Mouse (Mus musculus): ENCODE results near the gene Dync2li1. TPM values are rescaled to one million over a fixed set of nuclear protein-coding genes. Genes with fewer than 3 reads are reported as not detected.

Dync2li1 gene
- total and polyA plus RNA-seq, 3 experiments: 2.7 to 3.5 (median 2.9) TPM

DNA sequence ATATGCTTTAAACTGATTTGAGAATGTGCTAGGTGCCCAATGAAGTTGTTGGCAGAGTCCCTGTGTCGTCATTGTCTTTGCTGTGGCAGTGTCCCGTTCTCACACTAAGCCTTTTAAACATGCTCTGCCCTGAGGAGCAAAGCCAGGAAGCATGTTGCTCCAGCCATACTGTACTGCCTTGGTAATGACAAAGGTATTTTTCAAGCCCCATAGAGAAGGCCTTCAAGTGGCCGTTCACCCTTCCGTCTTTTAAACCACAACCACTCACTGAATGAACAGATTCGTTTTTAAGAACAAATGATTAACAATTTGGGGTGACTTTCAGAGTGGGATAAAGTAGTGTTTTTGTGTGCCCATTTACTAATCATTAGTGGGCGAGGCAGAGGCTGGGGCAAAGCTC is 5.1 kb upstream of the Dync2li1 start:
- TF ChIP-seq EP300 (IDR thresholded peaks at IDR 0.05; ENCODE audit: insufficient read depth, low read depth, low read length) (no peak), CTCF (IDR thresholded peaks at IDR 0.05) (no peak), POLR2A (IDR thresholded peaks at IDR 0.05; ENCODE audit: insufficient read depth, low read depth, low read length) (no peak)
- no peaks in the 10 kb centered on the region for H3K79me2 ChIP-seq (replicated peaks; ENCODE audit: control insufficient read depth, insufficient read depth, low read length)

DNA sequence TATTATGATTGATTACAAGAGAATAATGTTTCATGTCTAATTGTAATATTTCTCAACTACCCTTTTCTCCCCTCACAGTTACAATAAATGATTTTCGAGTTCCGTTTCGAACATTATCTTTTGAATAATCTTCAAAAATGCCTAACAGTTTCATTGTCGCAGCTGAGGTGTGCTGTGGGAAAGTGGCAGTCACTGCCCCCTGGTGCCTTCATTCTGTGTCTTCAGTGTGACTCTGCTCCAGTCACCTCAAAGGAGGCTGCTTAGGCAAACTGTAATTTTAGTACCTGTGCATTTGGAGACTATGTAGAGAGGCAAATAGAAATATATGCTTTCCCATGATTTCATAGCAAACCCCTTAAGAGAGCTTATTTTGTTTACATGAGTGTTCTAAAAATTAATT is 4.3 kb upstream of the Dync2li1 start:
- intact Hi-C loops (cut with DNase I): no loop called here
- 69% methylated on average over 4 of the region's 4 CpGs for WGBS
- no peak overlapping the region for H3K9ac ChIP-seq (ENCODE audit: low read depth, low read length)
- H3K27ac ChIP-seq: no peak overlapping the region
- H3K36me3 ChIP-seq (ENCODE audit: control insufficient read depth, insufficient read depth, low read length): no peaks in the 10 kb centered on the region
- peak; percentile 33 for TF ChIP-seq CTCF (IDR thresholded peaks at IDR 0.05)
- TF ChIP-seq EP300 (IDR thresholded peaks at IDR 0.05; ENCODE audit: insufficient read depth, low read depth, low read length): no peak
- no peak overlapping the region for H3K4me3 ChIP-seq
- no peaks in the 10 kb centered on the region for H3K79me2 ChIP-seq (replicated peaks; ENCODE audit: control insufficient read depth, insufficient read depth, low read length)
- DNase-seq: no peak
- no peaks in the 10 kb centered on the region for H3K27me3 ChIP-seq (ENCODE audit: control insufficient read depth, insufficient read depth, low read length)
- no peaks in the 10 kb centered on the region for H3K4me1 ChIP-seq (ENCODE audit: control insufficient read depth, insufficient read depth, low read length)

More for the DNA sequence above, 5.1 kb upstream of the Dync2li1 start:
- no peak overlapping the region for H3K4me3 ChIP-seq
- no peak for DNase-seq
- H3K27me3 ChIP-seq (ENCODE audit: control insufficient read depth, insufficient read depth, low read length): no peaks in the 10 kb centered on the region
- intact Hi-C loops (cut with DNase I): no loop called here
- no peak overlapping the region for H3K27ac ChIP-seq
- no peaks in the 10 kb centered on the region for H3K36me3 ChIP-seq (ENCODE audit: control insufficient read depth, insufficient read depth, low read length)
- no peaks in the 10 kb centered on the region for H3K4me1 ChIP-seq (ENCODE audit: control insufficient read depth, insufficient read depth, low read length)
- no peak overlapping the region for H3K9ac ChIP-seq (ENCODE audit: low read depth, low read length)
- WGBS: 79% methylated on average over 6 of the region's 6 CpGs

DNA sequence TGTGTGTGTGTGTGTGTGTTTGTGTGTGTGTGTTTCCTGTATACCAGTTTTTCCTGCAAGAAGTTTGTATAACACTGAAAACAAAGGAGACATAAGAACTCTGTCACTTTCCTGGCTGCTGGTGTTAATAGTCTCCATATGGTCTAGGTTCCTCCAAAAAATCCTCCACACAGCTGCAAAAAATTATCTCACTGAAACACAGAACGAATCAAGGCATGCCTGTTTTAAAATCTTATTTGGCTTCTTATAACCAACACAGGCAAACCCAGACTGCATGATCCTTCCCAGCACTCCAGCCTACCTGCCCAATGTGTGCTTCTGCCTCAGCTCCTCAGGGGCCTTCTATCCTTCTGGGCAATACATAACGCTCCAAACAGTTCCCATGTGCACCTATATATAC is 3.4 kb upstream of the Dync2li1 start:
- no peaks in the 10 kb centered on the region for H3K27me3 ChIP-seq (ENCODE audit: control insufficient read depth, insufficient read depth, low read length)
- H3K36me3 ChIP-seq (ENCODE audit: control insufficient read depth, insufficient read depth, low read length): no peaks in the 10 kb centered on the region
- TF ChIP-seq POLR2A (IDR thresholded peaks at IDR 0.05; ENCODE audit: insufficient read depth, low read depth, low read length) (no peak), EP300 (IDR thresholded peaks at IDR 0.05; ENCODE audit: insufficient read depth, low read depth, low read length) (no peak), CTCF (IDR thresholded peaks at IDR 0.05) (no peak)
- no peaks in the 10 kb centered on the region for H3K79me2 ChIP-seq (replicated peaks; ENCODE audit: control insufficient read depth, insufficient read depth, low read length)
- no peak overlapping the region for H3K9ac ChIP-seq (ENCODE audit: low read depth, low read length)
- no peak overlapping the region for H3K27ac ChIP-seq
- H3K4me1 ChIP-seq (ENCODE audit: control insufficient read depth, insufficient read depth, low read length): no peaks in the 10 kb centered on the region
- H3K4me3 ChIP-seq: no peak overlapping the region
- intact Hi-C loops (cut with DNase I): no loop called here
- DNase-seq: no peak
- WGBS: 62% methylated on average over 2 of the region's 2 CpGs

DNA sequence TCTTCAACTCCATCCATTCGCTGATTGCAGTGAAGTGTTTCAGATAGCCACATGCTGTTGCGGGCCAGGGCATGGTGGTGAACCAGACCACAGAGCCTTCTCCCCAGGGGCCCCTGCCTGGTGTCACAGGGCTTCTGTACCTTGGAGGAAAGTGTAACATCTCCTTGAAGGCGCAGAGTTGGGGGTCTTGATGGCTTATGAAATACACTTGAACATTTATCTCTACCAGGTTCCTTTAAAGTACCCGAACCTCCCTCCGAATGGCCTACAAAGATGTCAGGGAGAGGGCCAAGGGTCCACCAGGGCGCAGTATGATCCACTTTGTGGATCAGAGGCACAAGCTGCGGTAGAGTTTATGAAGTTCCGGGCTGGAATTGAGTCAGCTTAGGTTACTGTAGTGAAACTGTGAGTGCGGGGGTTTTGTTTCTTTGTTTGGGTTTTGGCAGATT is 585 bp downstream of the Dync2li1 start:
- intact Hi-C loops (cut with DNase I): no loop called here
- Histone ChIP-seq H3K4me1 (ENCODE audit: control insufficient read depth, insufficient read depth, low read length) (no peaks in the 10 kb centered on the region), H3K27ac (no peak overlapping the region), H3K9ac (ENCODE audit: low read depth, low read length) (no peak overlapping the region), H3K36me3 (ENCODE audit: control insufficient read depth, insufficient read depth, low read length) (no peaks in the 10 kb centered on the region), H3K27me3 (ENCODE audit: control insufficient read depth, insufficient read depth, low read length) (no peaks in the 10 kb centered on the region), H3K79me2 (replicated peaks; ENCODE audit: control insufficient read depth, insufficient read depth, low read length) (no peaks in the 10 kb centered on the region), H3K4me3 (peak overlapping the region; percentile 75)
- no peak for DNase-seq
- TF ChIP-seq POLR2A (IDR thresholded peaks at IDR 0.05; ENCODE audit: insufficient read depth, low read depth, low read length) (no peak), CTCF (IDR thresholded peaks at IDR 0.05) (no peak), EP300 (IDR thresholded peaks at IDR 0.05; ENCODE audit: insufficient read depth, low read depth, low read length) (no peak)
- WGBS: 41% methylated on average over 9 of the region's 9 CpGs

DNA sequence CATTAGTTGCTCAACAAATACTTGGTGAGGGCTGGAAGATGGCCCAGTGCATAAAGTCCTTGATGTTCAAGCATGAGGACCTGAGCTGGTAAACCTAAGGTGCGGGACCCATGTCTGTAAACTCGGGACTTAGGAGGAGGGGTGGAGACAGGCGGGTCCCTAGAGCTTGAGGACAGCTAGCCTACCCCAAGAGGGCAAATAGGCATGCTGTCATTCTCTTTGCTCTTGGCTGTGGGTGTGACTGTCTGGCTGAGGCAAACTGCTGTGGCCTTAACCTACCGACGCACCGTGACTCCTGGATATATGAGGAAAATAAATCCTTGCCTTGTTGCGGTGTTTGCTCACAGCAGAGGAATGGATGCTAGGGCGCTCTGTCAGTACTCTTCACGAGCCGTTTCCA is 1.4 kb downstream of the Dync2li1 start:
- H3K4me3 ChIP-seq: no peak overlapping the region
- intact Hi-C loops (cut with DNase I): no loop called here
- 94% methylated on average over 10 of the region's 10 CpGs for WGBS
- H3K79me2 ChIP-seq (replicated peaks; ENCODE audit: control insufficient read depth, insufficient read depth, low read length): no peaks in the 10 kb centered on the region
- no peak overlapping the region for H3K27ac ChIP-seq
- no peaks in the 10 kb centered on the region for H3K27me3 ChIP-seq (ENCODE audit: control insufficient read depth, insufficient read depth, low read length)
- H3K9ac ChIP-seq (ENCODE audit: low read depth, low read length): no peak overlapping the region
- H3K4me1 ChIP-seq (ENCODE audit: control insufficient read depth, insufficient read depth, low read length): no peaks in the 10 kb centered on the region
- no peaks in the 10 kb centered on the region for H3K36me3 ChIP-seq (ENCODE audit: control insufficient read depth, insufficient read depth, low read length)
- TF ChIP-seq CTCF (IDR thresholded peaks at IDR 0.05) (no peak), EP300 (IDR thresholded peaks at IDR 0.05; ENCODE audit: insufficient read depth, low read depth, low read length) (no peak), POLR2A (IDR thresholded peaks at IDR 0.05; ENCODE audit: insufficient read depth, low read depth, low read length) (no peak)
- DNase-seq: no peak

DNA sequence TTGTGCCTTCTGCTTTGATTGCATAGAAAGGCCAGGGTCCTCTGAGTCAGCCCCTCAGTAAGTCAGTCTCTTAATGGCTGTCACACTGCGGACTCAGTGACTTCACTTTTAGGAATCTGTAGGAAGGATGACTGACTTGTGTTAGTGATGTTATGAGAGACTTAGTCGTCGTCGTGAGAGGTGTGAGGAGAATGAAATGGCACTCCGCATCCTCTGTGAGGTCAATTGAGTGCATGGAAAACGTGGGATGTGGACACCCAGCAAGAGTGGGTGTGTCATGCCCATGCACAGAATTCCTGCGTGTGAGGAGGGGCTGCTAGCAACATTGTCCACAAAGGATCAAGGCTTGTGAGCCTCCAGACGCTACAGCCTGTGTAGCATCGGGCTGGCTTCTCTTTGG is 2.3 kb downstream of the Dync2li1 start:
- no peak for TF ChIP-seq EP300 (IDR thresholded peaks at IDR 0.05; ENCODE audit: insufficient read depth, low read depth, low read length)
- TF ChIP-seq CTCF (IDR thresholded peaks at IDR 0.05): no peak
- no peak for TF ChIP-seq POLR2A (IDR thresholded peaks at IDR 0.05; ENCODE audit: insufficient read depth, low read depth, low read length)
- intact Hi-C loops (cut with DNase I): no loop called here
- no peaks in the 10 kb centered on the region for H3K27me3 ChIP-seq (ENCODE audit: control insufficient read depth, insufficient read depth, low read length)
- H3K27ac ChIP-seq: no peak overlapping the region
- no peak overlapping the region for H3K4me3 ChIP-seq
- WGBS: 83% methylated on average over 9 of the region's 9 CpGs
- no peak for DNase-seq
- no peaks in the 10 kb centered on the region for H3K79me2 ChIP-seq (replicated peaks; ENCODE audit: control insufficient read depth, insufficient read depth, low read length)
- H3K9ac ChIP-seq (ENCODE audit: low read depth, low read length): no peak overlapping the region
- no peaks in the 10 kb centered on the region for H3K4me1 ChIP-seq (ENCODE audit: control insufficient read depth, insufficient read depth, low read length)
- H3K36me3 ChIP-seq (ENCODE audit: control insufficient read depth, insufficient read depth, low read length): no peaks in the 10 kb centered on the region

Data from heart, adult 2 months (tissue).